ENCODE assay signal across 9 mouse cellular contexts in genomic region chr13:111804951-111805673, GRCm38 (mm10). TPM values are rescaled to one million over a fixed set of nuclear protein-coding genes. Genes with fewer than 3 reads are reported as not detected.
DNase-seq lines count a peak whose midpoint lies in the region; ATAC-seq lines count a peak whose summit lies in the region.
"Had no signal": no experiment of that assay in that cellular context is flagged by ENCODE, and none has a peak within 500 bp of the region (broad histone marks: within the 10 kb centered on the region; RNA-seq: fewer than 3 reads in every experiment).

No protein-coding gene starts in this region.

- no peak for ATAC-seq in midbrain, embryonic 16.5 days
- no peak for ATAC-seq in midbrain, embryonic 13.5 days
- ATAC-seq in liver, embryonic 12.5 days, result no peak
- ATAC-seq in stomach, embryonic 14.5 days (ENCODE audit: insufficient number of reproducible peaks, insufficient read depth, low FRiP score, low read depth), result no peak

- H3K4me1 ChIP-seq in midbrain, embryonic 16.5 days (ENCODE audit: control insufficient read depth, insufficient read depth, low read length), result peaks cover 21% of the 10 kb centered on the region
- peaks cover 54% of the 10 kb centered on the region for H3K4me1 ChIP-seq in midbrain, embryonic 13.5 days (replicated peaks)
- H3K4me1 ChIP-seq in liver, embryonic 12.5 days, result peaks cover 76% of the 10 kb centered on the region
- H3K4me1 ChIP-seq in stomach, embryonic 14.5 days (ENCODE audit: control insufficient read depth, insufficient read depth, low read length), result peaks cover 52% of the 10 kb centered on the region

- H3K9ac ChIP-seq in midbrain, embryonic 16.5 days (ENCODE audit: low read depth, low read length), result no peak overlapping the region
- H3K9ac ChIP-seq in midbrain, embryonic 13.5 days (replicated peaks), result no peak overlapping the region
- peak overlapping the region; percentile 41; the same call in 1 of the 2 replicates for H3K9ac ChIP-seq in liver, embryonic 12.5 days
- 0 out of 2 replicates have a peak overlapping the region, but pooled peaks have one; percentile 18 for H3K9ac ChIP-seq in stomach, embryonic 14.5 days (replicated peaks; ENCODE audit: low read depth, low read length)

- H3K36me3 ChIP-seq in midbrain, embryonic 16.5 days (ENCODE audit: control insufficient read depth, insufficient read depth, low read length), result no peaks in the 10 kb centered on the region
- no peaks in the 10 kb centered on the region for H3K36me3 ChIP-seq in midbrain, embryonic 13.5 days
- H3K36me3 ChIP-seq in liver, embryonic 12.5 days, result peaks cover 5% of the 10 kb centered on the region; the same call in 1 of the 2 replicates
- no peaks in the 10 kb centered on the region for H3K36me3 ChIP-seq in stomach, embryonic 14.5 days (ENCODE audit: control insufficient read depth, insufficient read depth, low read length)

- DNase-seq in heart, adult 11 months, result peak; percentile 93
- no peak for DNase-seq in heart, postnatal 10 days
- no peak for DNase-seq in cerebellum, adult 11-12 months
- DNase-seq in frontal cortex, postnatal 10 days (ENCODE audit: low spot score in 2 of 2), result no peak

- intact Hi-C loops in heart, postnatal 10 days (cut with DNase I), result loop anchor here (5.0 kb wide), 4 partner anchors 62 to 392 kb away; no protein-coding TSS in a partner anchor

- no peaks in the 10 kb centered on the region for H3K9me3 ChIP-seq in midbrain, embryonic 16.5 days (replicated peaks; ENCODE audit: control insufficient read depth, low read length, poor library complexity, severe bottlenecking)
- H3K9me3 ChIP-seq in midbrain, embryonic 13.5 days, result no peaks in the 10 kb centered on the region
- H3K9me3 ChIP-seq in liver, embryonic 12.5 days (replicated peaks), result no peaks in the 10 kb centered on the region
- H3K9me3 ChIP-seq in stomach, embryonic 14.5 days (ENCODE audit: control insufficient read depth, low read depth, low read length), result no peaks in the 10 kb centered on the region
- H3K9me3 ChIP-seq: G1E had no signal

- H3K27ac ChIP-seq in midbrain, embryonic 16.5 days (ENCODE audit: low read length), result no peak overlapping the region
- no peak overlapping the region for H3K27ac ChIP-seq in midbrain, embryonic 13.5 days
- H3K27ac ChIP-seq in liver, embryonic 12.5 days, result 0 out of 2 replicates have a peak overlapping the region, but pooled peaks have one; percentile 54
- peak overlapping the region; percentile 16; the same call in 1 of the 2 replicates for H3K27ac ChIP-seq in stomach, embryonic 14.5 days (ENCODE audit: low read length)

- no peaks in the 10 kb centered on the region for H3K27me3 ChIP-seq in midbrain, embryonic 16.5 days (ENCODE audit: control insufficient read depth, insufficient read depth, low read depth, low read length)
- no peaks in the 10 kb centered on the region for H3K27me3 ChIP-seq in midbrain, embryonic 13.5 days
- H3K27me3 ChIP-seq in liver, embryonic 12.5 days (replicated peaks), result peaks cover 7% of the 10 kb centered on the region; the same call in 1 of the 2 replicates
- no peaks in the 10 kb centered on the region for H3K27me3 ChIP-seq in stomach, embryonic 14.5 days (ENCODE audit: control insufficient read depth, insufficient read depth, low read length)

- H3K4me2 ChIP-seq in midbrain, embryonic 16.5 days (ENCODE audit: low read length), result peak overlapping the region; percentile 29; the same call in 1 of the 2 replicates
- H3K4me2 ChIP-seq in midbrain, embryonic 13.5 days (replicated peaks), result no peak overlapping the region; the same call in 1 of the 2 replicates
- H3K4me2 ChIP-seq in liver, embryonic 12.5 days, result peak overlapping the region; percentile 47
- peak overlapping the region; percentile 27; the same call in 1 of the 2 replicates for H3K4me2 ChIP-seq in stomach, embryonic 14.5 days (replicated peaks; ENCODE audit: low read depth, low read length)

- 65% methylated on average over 10 of the region's 10 CpGs for WGBS in midbrain, embryonic 16.5 days
- 72% methylated on average over 10 of the region's 10 CpGs for WGBS in midbrain, embryonic 13.5 days
- 43% methylated on average over 10 of the region's 10 CpGs for WGBS in liver, embryonic 12.5 days (ENCODE audit: insufficient replicate concordance)
- WGBS in stomach, embryonic 14.5 days, result 29% methylated on average over 10 of the region's 10 CpGs

- H3K4me3 ChIP-seq in midbrain, embryonic 16.5 days (ENCODE audit: low read depth, low read length), result no peak overlapping the region
- no peak overlapping the region for H3K4me3 ChIP-seq in midbrain, embryonic 13.5 days (replicated peaks)
- no peak overlapping the region for H3K4me3 ChIP-seq in liver, embryonic 12.5 days
- no peak overlapping the region; the same call in 1 of the 2 replicates for H3K4me3 ChIP-seq in stomach, embryonic 14.5 days (ENCODE audit: low read depth, low read length)

RNA-seq across cellular contexts. Expression of gene Map3k1, which starts 3.7 kb away (rescaled TPM):
- total RNA-seq in heart, postnatal 10 days (2021), result 10 to 100 TPM; 33.7 to 38.5 TPM
- 10.5 and 12.4 TPM in 2 replicates for polyA plus RNA-seq in midbrain, embryonic 16.5 days (2015; fragmentation: Nextera tagmentation; extraction: Ambion mirVana)
- 12.0 and 12.6 TPM in 2 replicates for polyA plus RNA-seq in midbrain, embryonic 13.5 days (2015; fragmentation: Nextera tagmentation; extraction: Ambion mirVana)
- 16.8 and 17.0 TPM in 2 replicates for polyA plus RNA-seq in liver, embryonic 12.5 days (2016; fragmentation: Nextera tagmentation; extraction: Ambion mirVana)
- 32.0 and 36.7 TPM in 2 replicates for polyA plus RNA-seq in stomach, embryonic 14.5 days (2014; fragmentation: Nextera tagmentation; extraction: Ambion mirVana)

Comparison
In these comparisons a context has a peak if more than half of its experiments do, and no peak if none do; other contexts are left out.
1. H3K27ac ChIP-seq: peak in liver, embryonic 12.5 days (single experiment) and stomach, embryonic 14.5 days (single experiment); none in midbrain, embryonic 16.5 days (single experiment) and midbrain, embryonic 13.5 days (single experiment).
2. H3K9ac ChIP-seq: peak in liver, embryonic 12.5 days (single experiment) and stomach, embryonic 14.5 days (single experiment); none in midbrain, embryonic 16.5 days (single experiment) and midbrain, embryonic 13.5 days (single experiment).